Mouse (Mus musculus) kidney, postnatal 14 days (tissue): Measurements from ENCODE around the gene Wdr86.
"Not testable (repeated sequence)": the region's sequence is repeated elsewhere in the genome, so short reads cannot be mapped to it uniquely, and the experiment has no call there.

ENCODE experiments used
- DNase-seq: peaks from one replicate; pipeline ENCODE4 v3.0.0; 2022; ENCODE audit warnings: mixed read lengths

Wdr86 gene

DNA sequence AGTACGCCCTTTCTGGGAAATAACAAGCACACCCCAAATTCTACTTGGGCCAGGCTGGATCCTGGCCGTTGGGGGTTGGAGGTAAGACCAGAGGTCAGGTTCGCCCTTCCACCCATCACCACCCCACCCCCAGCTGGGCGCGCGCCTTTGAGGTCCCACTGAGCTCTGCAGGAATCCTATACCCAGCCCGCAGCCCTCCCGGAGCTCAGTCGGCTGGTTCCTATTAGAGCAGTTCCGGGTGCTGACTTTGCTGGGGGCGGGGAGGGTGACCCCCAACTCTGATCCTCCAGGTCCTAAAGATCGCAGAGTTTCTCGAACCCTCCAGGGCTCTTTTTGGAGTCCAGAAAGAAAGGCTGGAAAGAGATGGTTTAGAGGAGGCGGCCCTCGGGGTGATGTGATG, 459 bp upstream of the Wdr86 start:
- peak; percentile 48 for DNase-seq

DNA sequence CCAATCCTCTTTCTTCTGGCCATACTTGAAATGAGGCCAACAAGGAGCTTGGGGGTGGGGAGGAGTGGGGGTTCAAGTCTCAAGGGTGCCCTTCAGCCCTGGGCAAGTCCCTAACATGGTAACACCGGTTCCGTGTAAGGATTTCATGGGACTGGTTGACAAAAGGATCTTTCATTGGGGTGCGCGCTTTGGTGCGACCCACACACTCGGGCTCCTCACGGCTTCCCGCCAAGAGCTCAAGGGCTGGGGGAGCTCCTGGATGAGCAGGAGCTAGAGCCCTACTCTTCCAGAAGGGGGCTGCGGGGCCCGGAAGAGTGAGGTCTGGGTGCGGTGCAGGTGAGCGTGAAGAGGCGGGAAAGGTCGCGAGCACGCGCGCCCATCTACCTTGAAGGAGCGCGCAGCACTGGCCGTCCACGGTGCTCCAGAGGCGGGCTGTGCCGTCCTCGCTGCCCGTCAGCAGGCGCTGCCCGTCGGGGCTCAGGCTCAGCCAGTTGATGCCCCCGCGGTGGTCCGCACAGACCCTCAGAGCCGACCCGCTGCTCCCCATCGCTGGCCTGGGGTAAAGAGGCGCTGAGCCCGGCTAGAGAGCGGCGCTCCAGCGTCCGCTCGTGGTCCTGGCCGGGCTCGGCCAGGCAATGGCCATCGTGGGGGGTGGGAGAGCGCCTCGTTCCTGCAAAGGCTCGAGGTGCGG, 585 bp downstream of the Wdr86 start:
- no peak for DNase-seq

DNA sequence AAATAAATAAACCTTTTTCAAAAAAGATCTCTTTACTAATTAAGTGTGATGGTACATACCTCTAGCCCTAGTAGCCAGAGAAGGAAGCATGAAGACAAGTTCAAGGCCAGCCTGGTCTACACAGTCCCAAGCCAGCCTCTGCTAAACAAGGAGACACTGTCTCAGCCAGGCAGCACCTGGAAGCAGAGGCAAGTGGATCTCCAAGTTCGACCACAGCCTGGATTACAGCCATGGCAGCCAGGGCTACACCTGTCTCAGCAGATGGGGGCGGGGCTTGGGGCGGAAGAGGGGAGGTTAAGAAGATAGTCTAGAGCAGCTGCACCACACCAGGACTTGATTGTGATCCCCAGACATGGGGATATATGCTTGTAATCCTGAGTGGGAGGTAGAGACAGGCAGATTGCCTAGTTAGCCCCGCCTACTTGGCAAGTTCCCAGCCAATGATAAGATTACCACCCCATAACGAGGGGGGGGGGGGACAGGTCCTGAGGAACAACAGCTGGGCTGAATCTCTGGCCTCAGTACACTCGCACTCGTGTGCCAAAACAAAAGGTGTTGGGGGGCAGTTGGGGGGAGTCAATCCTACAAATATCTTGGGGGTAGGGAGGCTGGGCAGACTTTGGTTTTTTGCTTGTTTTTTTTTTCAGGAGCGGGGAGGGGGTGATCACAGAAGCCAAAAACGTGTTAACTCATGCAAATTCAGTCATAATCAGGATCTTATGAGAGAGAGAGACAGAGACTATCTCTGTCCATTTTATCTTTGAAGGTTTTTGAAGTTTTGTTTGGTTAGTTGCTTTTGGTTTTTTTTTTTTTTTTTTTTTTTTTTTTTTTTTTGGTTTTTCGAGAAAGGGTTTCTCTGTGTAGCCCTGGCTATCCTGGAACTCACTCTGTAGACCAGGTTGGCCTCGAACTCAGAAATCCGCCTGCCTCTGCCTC, 3.4 kb downstream of the Wdr86 start:
- DNase-seq, result peak; percentile 68

DNA sequence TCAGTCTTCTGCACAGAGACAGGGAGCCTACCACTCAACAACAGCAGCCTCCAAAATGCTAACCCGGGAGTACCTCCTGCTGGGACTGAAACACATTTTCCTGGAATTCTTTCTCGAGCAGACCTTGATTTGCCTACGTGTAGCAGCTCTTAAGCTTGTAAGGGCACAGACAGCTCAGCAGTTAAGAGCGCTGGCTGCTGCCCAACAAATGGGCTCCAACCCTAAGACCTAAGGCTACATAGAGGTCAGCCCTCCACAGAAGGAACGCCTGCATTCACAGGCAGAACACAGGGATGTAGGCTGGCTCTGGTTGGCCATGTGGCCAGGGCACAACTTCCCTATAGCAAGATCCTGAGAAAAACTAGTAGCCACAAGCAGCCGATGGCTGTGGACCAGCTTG, 4.6 kb downstream of the Wdr86 start:
- DNase-seq, result peak; percentile 37

DNA sequence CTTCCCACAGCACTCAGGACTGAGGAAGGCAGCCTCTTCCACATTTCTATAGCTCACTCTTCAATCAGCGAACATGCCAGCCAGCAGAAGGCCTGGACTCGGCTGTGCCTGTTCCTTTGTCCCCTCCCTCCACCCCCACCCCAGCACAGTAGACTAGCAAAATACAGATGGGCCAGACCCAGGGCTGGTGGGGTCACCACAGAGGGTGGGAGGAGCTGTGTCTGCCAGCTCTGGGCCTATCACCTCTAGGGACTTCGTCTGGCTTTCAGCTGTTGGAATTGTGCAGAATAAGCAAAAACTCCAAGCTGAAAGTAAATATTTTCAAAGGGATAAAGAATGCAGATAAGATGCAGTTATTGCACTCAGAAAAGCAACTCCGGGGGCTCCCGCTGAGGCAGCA, 5.7 kb downstream of the Wdr86 start:
- peak; percentile 61 for DNase-seq

DNA sequence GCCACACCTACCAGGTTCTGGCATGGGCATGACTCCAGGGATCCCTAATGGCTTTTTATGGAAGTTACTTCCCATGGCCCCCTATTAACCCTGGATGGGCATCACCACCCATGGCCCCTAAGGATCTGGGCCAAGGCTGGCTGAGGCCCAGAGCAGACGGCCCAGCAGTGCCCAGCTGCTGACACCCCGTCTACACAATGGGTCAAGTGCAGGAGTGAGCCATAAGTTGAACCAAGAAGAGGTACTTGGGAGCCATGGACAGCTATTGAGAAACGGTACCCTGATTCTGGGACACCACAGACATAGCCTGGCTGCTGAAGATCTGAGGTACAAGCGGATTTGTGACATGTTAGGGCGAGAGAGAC, 6.3 kb downstream of the Wdr86 start:
- no peak for DNase-seq

DNA sequence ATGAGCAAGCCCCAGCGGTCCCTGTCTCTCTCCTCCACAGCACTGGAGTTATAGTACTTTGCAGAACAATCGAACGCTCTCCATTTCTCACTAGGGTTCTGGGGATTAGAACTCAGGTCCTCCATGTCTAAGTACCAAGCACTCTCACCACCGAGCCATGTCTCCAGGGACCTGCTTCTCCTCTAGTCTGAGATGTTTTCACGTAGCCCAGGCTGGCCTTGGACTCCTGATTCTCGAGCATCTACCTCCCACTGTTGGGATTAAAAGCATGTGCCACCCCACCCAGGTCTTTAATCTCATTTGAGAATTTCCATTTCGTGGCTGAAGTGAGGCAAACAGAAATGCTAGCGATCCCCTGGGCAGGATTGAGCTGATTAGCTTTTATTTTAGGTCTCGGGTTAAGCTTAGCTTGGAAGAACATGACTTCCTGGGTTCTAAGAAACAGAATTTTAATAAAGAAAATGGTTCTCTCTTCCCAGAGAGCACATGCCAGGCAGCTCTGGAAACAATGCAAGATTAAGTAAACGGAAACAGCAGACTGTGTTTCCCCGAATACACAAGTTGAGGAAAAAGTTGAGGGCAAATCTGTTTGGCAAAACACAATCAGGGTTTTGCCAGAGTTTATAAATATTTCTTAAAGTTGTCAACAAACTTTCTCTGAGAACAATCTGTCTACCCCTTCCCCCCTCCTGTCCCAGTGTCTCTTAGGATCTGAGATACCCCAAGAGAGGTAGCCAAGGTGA, 6.8 kb downstream of the Wdr86 start:
- no peak for DNase-seq

DNA sequence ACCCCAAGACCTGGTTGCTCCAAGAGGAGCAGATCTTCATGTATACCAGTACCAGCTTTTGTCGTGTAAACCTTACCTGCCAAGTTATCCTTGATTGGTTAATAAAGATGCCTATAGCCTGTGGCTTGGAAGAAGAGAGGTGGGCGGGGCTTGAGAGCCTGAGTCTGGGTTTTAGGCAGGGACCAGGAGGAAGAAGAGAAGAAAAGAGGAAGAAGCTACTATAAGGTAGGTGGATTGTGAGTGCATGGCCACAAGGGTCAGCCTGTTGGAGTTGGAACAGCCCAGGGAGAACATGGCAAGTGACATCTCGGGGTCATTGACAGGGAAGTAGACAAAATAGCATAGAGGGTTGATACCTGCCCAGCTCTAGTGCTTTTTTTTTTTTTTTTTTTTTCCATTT, 10.7 kb downstream of the Wdr86 start:
- no peak for DNase-seq

DNA sequence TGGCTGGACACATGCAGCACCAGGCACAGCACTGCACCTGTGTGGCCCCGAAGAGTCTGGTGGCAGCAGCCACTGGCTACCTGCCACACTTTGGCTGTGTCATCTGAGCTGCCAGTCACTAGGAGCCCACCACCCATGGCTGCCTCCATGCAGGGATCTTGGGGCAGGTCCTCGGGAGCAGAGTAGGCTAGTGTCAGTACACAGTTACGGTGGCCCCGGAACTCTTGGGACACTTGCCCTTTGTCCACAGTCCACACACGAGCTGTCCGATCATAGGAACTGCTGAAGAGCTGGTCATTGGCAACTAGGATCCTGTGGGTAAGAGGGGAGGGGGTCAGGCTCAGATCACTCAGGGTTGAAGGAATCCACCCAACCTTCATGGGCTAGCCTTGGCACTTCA, 12.5 kb downstream of the Wdr86 start:
- no peak for DNase-seq

DNA sequence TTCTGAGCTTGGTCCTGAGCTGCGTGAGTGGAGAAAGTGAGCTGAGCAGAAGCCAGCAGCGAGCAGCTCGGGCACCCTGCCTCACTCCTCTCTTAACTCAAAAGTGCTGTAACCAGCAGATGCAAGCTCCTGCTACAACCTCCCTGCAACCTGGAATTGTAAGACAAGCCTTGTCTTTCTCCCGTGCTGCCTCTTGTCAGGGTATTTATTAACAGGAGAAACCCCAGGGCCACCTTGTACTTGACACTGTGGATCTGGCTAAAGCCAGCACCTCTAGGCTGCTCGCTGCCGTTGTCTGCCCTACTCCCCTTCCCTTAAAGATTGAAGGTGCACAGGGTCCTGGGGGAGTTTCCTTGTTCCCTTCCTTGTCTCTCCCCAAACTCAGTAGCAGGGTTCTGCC, 16.5 kb downstream of the Wdr86 start:
- DNase-seq, result peak; percentile 44

DNA sequence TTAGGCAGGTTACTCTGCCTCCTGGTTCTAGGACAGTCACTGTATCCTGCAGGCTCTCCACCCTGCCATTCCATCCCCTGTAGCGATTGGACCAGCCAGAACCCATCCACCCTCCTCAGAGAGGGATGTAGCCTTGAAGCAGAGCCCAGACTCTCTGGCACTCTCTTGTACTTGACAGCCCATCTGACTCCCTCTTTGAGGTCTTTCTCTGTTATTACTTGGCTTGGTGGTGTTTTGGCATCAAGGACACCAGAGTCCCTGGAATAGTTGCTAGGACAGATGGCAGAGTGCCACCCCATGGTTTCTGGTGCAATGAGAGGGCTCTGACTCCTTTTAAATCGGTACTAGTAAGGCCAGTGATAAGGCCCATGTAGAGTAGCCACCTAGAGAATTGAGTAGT, 17.3 kb downstream of the Wdr86 start:
- DNase-seq, result no peak

DNA sequence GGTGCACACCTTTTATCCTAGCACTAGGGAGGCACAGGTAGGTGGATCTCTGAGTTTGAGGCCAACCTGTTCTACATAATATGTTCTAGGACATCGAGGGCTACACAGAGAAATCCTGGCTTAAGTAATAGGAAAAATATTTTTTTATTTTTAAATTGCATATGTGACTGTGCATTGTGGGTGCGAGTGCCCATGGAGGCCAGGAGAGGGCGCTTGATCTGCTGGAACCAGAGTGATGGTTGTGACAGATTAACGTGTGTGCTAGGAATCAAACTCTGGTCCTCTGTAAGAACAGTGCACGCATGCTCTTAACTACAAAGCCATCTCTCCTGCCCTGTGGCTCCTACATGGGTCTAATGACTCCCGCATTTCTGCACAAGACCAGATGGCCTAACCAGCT, 18.9 kb downstream of the Wdr86 start:
- DNase-seq, result no peak

DNA sequence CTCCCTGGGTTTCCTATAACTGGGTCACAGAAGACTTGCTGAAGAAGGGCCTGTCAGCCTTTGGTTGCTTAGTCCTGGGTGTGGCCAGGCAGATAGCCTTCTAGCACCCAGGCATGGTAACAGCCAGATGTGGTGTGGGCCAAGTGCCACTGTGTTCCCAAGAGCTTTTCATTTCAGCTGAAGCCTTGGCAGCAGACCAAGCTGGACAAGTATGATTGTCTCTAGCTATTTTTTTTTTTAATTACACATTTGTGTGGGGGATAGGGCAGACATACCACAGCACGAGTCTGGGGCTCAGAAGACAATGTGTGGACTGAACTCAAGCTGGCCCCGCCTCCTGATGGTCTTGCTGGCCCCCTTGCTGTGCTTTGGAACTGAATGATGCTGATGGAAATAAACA, 20.6 kb downstream of the Wdr86 start:
- DNase-seq, result peak; percentile 67

DNA sequence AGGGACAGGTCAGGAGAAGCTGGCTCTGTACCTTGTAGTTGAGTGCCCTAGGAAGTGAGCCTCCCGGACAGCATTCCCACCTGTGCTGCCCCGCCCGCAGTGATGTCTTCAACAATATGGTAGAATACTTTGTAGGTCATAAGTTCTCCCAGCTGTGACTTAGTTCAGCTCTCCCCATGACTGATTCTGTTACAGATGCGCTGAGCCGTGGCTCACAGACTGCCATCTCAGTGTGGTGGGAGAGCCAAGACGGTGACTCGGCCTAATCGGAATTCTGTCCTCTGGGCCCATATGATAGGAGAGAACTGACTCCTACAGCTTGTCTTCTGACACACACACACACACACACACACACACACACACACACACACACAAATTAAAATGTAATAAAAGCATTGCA, 25.9 kb downstream of the Wdr86 start:
- DNase-seq, result no peak

DNA sequence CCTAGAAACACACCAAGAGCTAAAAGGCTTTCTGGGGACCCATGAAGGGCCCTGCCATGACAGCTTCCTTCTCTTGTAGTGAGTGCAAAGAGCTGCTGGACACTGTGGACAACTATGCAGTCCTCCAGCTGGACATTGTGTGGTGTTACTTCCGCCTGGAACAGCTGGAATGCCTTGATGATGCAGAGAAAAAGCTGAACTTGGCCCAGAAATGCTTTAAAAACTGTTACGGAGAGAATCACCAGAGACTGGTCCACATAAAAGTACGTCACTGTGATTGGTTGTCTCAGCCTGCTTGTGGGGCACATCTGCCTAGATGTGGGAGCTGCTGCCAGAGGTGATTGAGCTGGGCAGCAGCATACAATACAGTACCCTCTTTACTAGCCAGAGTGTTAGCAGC, 29.3 kb downstream of the Wdr86 start:
- DNase-seq, result peak; percentile 61

DNA sequence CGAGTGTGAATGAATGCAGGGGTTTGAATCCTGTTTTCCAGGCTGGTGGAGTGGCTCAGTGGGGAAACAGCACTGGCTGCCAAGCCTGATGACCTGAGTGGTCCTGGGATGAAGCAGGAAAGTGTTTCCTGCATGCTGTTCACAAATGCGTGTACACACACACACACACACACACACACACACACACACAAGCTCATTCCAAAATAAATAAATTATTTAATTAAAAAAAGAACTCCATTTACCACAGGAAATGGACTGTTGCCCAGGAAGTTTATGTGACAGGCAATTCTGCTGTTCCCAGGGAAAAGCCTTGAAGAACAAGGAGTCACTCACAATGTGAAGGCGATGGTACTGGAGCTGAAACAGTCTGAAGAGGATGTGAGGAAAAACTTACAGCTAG, 33.8 kb downstream of the Wdr86 start:
- DNase-seq, result peak; percentile 65

DNA sequence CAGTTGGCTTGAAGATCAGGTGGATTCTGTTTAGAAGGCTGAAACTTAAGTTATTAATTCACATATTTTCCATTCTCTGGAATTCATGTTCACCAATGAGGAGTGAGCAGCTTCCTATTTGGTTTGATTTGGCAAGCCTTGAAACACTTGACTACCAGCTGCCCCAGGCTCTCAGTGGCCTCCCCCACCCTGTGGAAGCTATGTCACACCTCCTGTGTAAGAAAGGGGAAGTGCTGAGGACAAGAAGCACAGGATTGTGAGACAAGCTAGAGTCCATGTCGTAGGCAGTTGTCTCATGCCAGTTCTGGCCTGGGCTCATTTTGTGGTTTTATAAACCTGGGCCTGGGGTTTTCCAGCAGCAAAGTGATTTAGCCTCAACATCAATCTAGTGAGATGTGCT, 42.8 kb downstream of the Wdr86 start:
- DNase-seq, result no peak

DNA sequence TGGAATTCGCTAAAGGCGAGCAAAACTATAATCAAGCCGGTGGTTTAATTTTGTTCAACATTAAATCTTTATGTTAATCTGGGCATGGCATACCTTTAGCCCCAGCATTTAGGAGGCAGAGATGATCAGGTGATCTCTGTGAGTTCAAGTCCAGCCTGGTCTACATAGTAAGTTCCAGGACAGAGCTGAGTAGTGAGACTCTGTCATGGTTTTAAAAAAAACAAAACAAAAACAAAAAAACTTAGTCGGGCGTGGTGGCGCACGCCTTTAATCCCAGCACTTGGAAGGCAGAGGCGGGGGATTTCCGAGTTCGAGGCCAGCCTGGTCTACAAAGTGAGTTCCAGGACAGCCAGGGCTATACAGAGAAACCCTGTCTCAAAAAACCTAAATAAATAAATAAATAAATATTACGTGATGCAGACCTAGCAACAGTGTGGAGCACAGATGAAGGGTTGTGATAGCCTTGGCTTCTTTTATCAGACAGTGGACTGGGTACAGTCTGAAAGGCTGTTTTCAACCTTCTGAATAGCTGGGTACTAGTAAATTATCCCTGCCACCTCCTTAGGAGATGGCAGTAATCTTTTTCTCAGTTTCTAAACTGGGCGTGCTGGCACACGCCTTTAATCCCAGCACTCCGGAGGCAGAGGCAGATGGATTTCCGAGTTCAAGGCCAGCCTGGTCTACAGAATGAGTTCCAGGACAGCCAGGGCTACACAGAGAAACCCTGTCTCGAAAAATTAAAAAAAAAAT, 43.7 kb downstream of the Wdr86 start:
- not testable (repeated sequence) for DNase-seq

DNA sequence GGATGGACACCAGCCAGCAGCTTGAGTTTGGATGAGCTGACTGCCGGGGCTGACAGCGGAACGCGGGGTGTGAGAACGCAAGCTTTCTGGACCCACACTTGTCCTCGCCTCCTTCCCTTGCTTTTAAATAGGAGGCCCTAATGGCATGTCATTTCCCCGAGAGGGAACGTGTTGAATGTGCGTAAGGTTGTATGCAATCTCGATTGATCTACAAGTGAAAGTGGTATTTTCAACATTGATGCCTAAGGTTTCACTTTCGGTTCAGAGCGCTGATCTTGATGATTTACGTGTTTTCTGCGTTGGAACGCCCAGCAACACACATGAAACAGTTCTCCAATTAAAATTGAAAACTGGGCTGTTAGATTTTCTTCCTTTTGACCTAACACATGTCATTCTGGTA, 44.4 kb downstream of the Wdr86 start:
- no peak for DNase-seq

DNA sequence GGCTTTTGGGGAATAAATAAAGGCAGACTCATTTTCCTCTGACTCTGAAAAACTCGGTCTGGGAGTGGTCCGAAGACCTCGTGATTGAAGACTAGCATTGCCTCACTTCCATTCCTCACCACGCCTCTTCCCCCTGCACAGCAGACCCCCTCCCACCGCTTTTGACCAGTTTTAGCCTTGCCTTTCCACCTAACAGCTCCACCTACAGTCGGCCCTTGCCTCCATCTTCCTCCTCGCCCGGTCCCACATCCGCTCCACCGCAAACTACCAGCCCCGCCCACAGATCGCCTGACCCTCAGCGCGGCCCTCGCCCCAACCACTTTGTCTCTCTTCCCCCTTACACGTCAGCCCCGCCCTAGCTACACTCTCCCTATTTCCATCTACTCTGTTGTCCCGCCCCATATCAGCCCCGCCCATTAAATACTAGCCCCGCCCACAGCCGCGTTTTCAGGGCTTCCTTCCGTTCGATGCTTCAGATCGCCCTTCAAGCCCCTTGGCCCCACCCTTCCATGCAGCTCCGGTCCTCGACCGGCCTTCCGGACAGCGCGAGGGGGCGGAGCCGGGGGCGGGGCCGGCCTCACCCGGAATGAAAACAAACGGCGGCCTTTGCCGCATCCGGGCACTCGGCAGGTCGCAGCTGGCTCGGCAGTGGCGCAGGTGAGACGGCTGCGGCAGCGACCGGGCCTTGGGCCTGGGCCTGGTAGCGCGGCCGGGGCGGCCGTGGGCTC, 45.0 kb downstream of the Wdr86 start, which contains the start of gene Nub1:
Gene Nub1 (plus strand): TSS at position 167 of the 728 bp plus-strand sequence.
- peak; percentile 99 for DNase-seq

DNA sequence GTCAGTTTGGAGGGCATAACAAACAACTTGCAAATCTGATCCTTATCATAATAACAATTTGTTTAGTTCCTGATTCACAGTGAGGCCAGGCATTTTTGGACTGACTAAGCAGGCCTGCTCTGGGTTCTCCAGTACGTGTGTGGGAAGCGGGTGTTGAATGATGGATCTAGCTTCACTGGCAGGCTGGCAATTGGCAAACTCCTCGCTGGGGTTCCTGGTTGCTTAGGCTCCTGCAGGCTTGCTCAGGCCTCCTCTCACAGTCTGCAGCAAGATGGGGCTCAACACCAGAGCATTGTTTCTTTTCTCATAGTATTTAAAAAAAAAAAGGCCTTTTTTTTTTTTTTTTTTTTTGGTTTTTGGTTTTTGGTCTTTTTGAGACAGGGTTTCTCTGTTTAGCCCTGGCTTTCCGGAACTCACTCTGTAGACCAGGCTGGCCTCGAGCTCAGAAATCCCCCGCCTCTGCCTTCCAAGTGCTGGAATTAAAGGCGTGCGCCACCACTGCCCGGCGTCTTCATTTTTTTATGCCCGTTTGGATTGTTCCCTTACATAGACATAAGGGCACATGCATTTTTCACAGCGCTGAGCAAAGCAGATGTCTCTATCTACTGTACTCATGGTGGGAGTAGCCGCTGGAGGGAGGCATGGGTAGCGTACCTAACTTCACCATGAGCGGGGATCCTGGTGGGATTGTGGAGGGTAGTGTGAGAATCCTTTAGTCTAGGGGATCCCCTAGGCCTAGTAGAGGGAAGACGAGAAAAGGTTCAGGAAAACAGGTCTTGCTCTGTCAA, 45.8 kb downstream of the Wdr86 start:
- peak; percentile 39 for DNase-seq
